Mouse (Mus musculus) gastrocnemius, postnatal 36 days (tissue): ENCODE data around the gene Wfikkn2. TPM values are rescaled to one million over a fixed set of nuclear protein-coding genes. Genes with fewer than 3 reads are reported as not detected.

Source experiments
- DNase-seq, 2 experiments: peaks; one replicate each; pipeline ENCODE4 v3.0.0; 2022
- intact Hi-C: fragments of 180-260 bp; cut with DNase I; formaldehyde crosslinking; loops from one replicate; pipeline ENCODE4 v1.15.1; 2025
- long read RNA-seq, 2 experiments: library from polyadenylated mRNA; stranded (forward); transcript quantifications; one replicate each; pipeline ENCODE4 v2.0.0; 2021
- total RNA-seq, 2 experiments: library from RNA; stranded (reverse); gene quantifications; 2 replicates each; pipeline ENCODE4 v1.2.3; 2021

The Wfikkn2 gene
- 1 to 10 TPM; 6.4 to 6.6 TPM for total RNA-seq
- long read RNA-seq, experiment 1, partial matches to known transcripts: 0 of 6 reads
- long read RNA-seq, experiment 1, other reads (novel, unspliced or antisense): 6 of 6 reads
- long read RNA-seq, experiment 2, partial matches to known transcripts: 1 of 4 reads
- long read RNA-seq, experiment 2, other reads (novel, unspliced or antisense): 3 of 4 reads

GRCm38 (mm10) chr11:94245955-94246788 is at the start of gene Wfikkn2:
Gene Wfikkn2, minus strand, starts transcription at chr11:94246005.
- intact Hi-C loops: no loop called here
- no peak for DNase-seq

GRCm38 (mm10) chr11:94294996-94295845 is 49.4 kb upstream of the Wfikkn2 start:
- no peak for DNase-seq

GRCm38 (mm10) chr11:94290062-94290740 is 44.4 kb upstream of the Wfikkn2 start:
- DNase-seq: no peak
- intact Hi-C loops: no loop called here

More at GRCm38 (mm10) chr11:94294996-94295845, 49.4 kb upstream of the Wfikkn2 start:
- intact Hi-C loops: no loop called here

- intact Hi-C loops: no loop called here
- no peak for DNase-seq
Measured at GRCm38 (mm10) chr11:94287105-94287504, 41.3 kb upstream of the Wfikkn2 start.

GRCm38 (mm10) chr11:94285886-94286574 is 40.2 kb upstream of the Wfikkn2 start:
- intact Hi-C loops: no loop called here
- DNase-seq: no peak

- DNase-seq: no peak
- intact Hi-C loops: no loop called here
Measured at GRCm38 (mm10) chr11:94283536-94284099, 37.8 kb upstream of the Wfikkn2 start.

GRCm38 (mm10) chr11:94282291-94282690 is 36.5 kb upstream of the Wfikkn2 start:
- intact Hi-C loops: no loop called here
- DNase-seq: no peak

GRCm38 (mm10) chr11:94281199-94282181 is 35.7 kb upstream of the Wfikkn2 start, which contains the start of gene Gm21885:
Gene Gm21885, plus strand, starts transcription at chr11:94281873.
- no peak for DNase-seq
- intact Hi-C loops: no loop called here

GRCm38 (mm10) chr11:94276869-94277337 is 31.1 kb upstream of the Wfikkn2 start:
- intact Hi-C loops: loop anchor here (1.0 kb wide), 1 partner anchor 42 kb away; no protein-coding TSS in a partner anchor
- peak; percentile 81 to 87 for DNase-seq

GRCm38 (mm10) chr11:94275686-94276085 is 29.9 kb upstream of the Wfikkn2 start:
- intact Hi-C loops: no loop called here
- no peak for DNase-seq

- intact Hi-C loops: no loop called here
- DNase-seq: no peak
Measured at GRCm38 (mm10) chr11:94275226-94275625, 29.4 kb upstream of the Wfikkn2 start.

GRCm38 (mm10) chr11:94274206-94274867 is 28.5 kb upstream of the Wfikkn2 start:
- DNase-seq: no peak
- intact Hi-C loops: no loop called here

- DNase-seq: no peak
- intact Hi-C loops: no loop called here
Measured at GRCm38 (mm10) chr11:94272960-94273927, 27.4 kb upstream of the Wfikkn2 start.

- DNase-seq: no peak
- intact Hi-C loops: no loop called here
Measured at GRCm38 (mm10) chr11:94271015-94271414, 25.2 kb upstream of the Wfikkn2 start.

- intact Hi-C loops: no loop called here
- DNase-seq: no peak
Measured at GRCm38 (mm10) chr11:94269906-94270305, 24.1 kb upstream of the Wfikkn2 start.

- DNase-seq: no peak
- intact Hi-C loops: no loop called here
Measured at GRCm38 (mm10) chr11:94268761-94269160, 23.0 kb upstream of the Wfikkn2 start.
